Mouse (Mus musculus): ENCODE results near the gene Gm10112.

Gm10112 gene

GRCm38 (mm10) chrX:111168040-111168439 is at the start of gene Gm10112:
TSS of gene Gm10112 (plus strand) at chrX:111168340.
- no peak for DNase-seq (ENCODE audit: low spot score in 2 of 2)

- DNase-seq (ENCODE audit: low spot score in 2 of 2), result no peak
Measured at GRCm38 (mm10) chrX:111189574-111189973, 21.4 kb downstream of the Gm10112 start.

DNA sequence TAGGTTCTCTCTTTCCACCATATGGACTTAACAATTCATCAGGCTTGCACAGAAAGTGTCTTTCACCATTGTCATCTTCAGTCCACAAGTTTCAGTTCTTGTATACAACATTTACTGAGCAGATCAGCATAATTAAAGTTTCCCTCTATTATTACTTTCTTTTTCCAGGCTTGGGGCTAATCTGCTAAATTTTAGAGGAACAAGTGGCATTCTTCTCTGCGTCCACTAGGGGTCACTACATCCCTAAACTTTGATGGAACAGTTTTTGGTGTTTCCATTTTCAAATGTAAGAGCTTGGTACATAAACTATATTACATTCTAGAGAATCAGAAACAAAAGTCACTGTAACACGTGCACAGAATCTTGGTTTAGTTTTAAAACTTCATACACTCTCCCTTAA is 28.2 kb downstream of the Gm10112 start:
- no peak for DNase-seq (ENCODE audit: low spot score in 2 of 2)

DNA sequence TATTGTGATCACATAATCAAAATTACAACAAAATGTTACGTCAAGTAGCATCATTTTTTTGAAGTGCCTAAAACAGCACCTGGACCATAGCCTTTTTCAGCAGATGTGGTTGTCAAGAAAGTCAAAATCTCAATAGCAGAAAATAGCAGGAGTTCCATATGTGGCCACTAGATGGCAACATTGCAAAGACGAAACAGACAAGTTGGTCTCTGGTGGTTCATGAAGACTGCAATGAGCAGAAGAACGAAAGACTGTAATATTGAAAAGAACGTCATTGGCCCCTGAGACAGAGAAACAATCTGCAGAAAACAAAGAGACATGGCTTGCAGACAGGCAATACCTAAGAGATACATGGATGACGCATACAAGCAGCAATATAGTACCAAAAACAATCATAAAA is 42.1 kb downstream of the Gm10112 start:
- peak in 1 of 2 experiments; percentile 36 for DNase-seq (ENCODE audit: low spot score in 2 of 2)
